Mouse (Mus musculus) forebrain, postnatal 0 days (tissue): ENCODE results near the gene Alppl2. TPM values are rescaled to one million over a fixed set of nuclear protein-coding genes. Genes with fewer than 3 reads are reported as not detected.

Experiments used
- ATAC-seq: fragments of 200-750 bp; cut with Nextera tagmentation; 2 replicates; pipeline ENCODE4 v1.8.0; 2017; ENCODE audit warnings: mild to moderate bottlenecking, moderate library complexity
- DNase-seq: peaks from one replicate; pipeline ENCODE4 v3.0.0-alpha.2; 2015
- H3K27ac ChIP-seq: fragments of 300-500 bp; sonication (generic); 2 replicates; pipeline ENCODE4 v1.5.1; 2014; ENCODE audit warnings: low read depth, mild to moderate bottlenecking, antibody characterized with exemption, low read length, moderate library complexity, mixed read lengths
- H3K27me3 ChIP-seq: fragments of 300-500 bp; sonication (generic); 2 replicates; pipeline ENCODE4 v1.6.1; 2014; ENCODE audit warnings: mild to moderate bottlenecking, low read length, mixed read lengths; ENCODE audit not compliant: insufficient read depth
- H3K36me3 ChIP-seq: fragments of 300-500 bp; sonication (generic); 2 replicates; pipeline ENCODE4 v1.6.1; 2014; ENCODE audit warnings: mild to moderate bottlenecking, moderate library complexity; ENCODE audit not compliant: insufficient read depth
- H3K4me1 ChIP-seq: fragments of 300-500 bp; sonication (generic); 2 replicates; pipeline ENCODE4 v1.6.1; 2014; ENCODE audit warnings: antibody characterized with exemption; ENCODE audit not compliant: insufficient read depth
- H3K4me2 ChIP-seq: fragments of 300-500 bp; sonication (generic); 2 replicates; pipeline ENCODE4 v1.6.1; 2014; ENCODE audit warnings: low read depth, mild to moderate bottlenecking, moderate library complexity
- H3K4me3 ChIP-seq: fragments of 300-500 bp; sonication (generic); 2 replicates; pipeline ENCODE4 v1.5.1; 2014; ENCODE audit warnings: low read depth, low read length, mixed read lengths
- H3K9ac ChIP-seq: fragments of 300-500 bp; sonication (generic); 2 replicates; pipeline ENCODE4 v1.6.1; 2014; ENCODE audit warnings: mild to moderate bottlenecking
- H3K9me3 ChIP-seq: fragments of 300-500 bp; sonication (generic); 2 replicates; pipeline ENCODE4 v1.6.1; 2016; ENCODE audit warnings: low read length
- CTCF ChIP-seq: sonication (generic); IDR thresholded peaks from 2 replicates; pipeline ENCODE4 v1.5.1; 2016; ENCODE audit warnings: antibody characterized with exemption, control low read depth, low read depth
- WGBS: fragments of 180-500 bp; shearing (Covaris S2); extraction: QIAGEN DNeasy Blood & Tissue Kit; methylation state at CpG from one replicate; pipeline ENCODE4 v1.1.7; 2014; 5-methylcytosine and 5-hydroxymethylcytosine counted together
- polyA plus RNA-seq: library from polyadenylated mRNA; unstranded; fragments of >200 nt; fragmentation: Nextera tagmentation; extraction: Ambion mirVana; gene quantifications from 2 replicates; pipeline ENCODE4 v1.2.1, GENCODE M21; 2015
- total RNA-seq: library from RNA; depleted of rRNA; stranded (reverse); fragments of >200 nt; gene quantifications from 2 replicates; pipeline ENCODE4 v1.2.3, GENCODE M21; 2014

Alppl2 gene
- total and polyA plus RNA-seq, 2 experiments from 2014 or later, result not detected

GRCm38 (mm10) chr1:87086964-87087363 is 2.8 kb downstream of the Alppl2 start:
- ATAC-seq (no peak), DNase-seq (no peak)
- no peak overlapping the region for H3K27ac ChIP-seq
- WGBS, result 81% methylated on average over 17 of the region's 17 CpGs
- H3K4me2 ChIP-seq, result no peak overlapping the region
- no peak overlapping the region for H3K4me3 ChIP-seq
- H3K27me3 ChIP-seq, result no peaks in the 10 kb centered on the region
- H3K9ac ChIP-seq, result no peak overlapping the region
- H3K36me3 ChIP-seq, result no peaks in the 10 kb centered on the region
- H3K4me1 ChIP-seq, result no peaks in the 10 kb centered on the region
- no peaks in the 10 kb centered on the region for H3K9me3 ChIP-seq
- TF ChIP-seq CTCF, result no peak

DNA sequence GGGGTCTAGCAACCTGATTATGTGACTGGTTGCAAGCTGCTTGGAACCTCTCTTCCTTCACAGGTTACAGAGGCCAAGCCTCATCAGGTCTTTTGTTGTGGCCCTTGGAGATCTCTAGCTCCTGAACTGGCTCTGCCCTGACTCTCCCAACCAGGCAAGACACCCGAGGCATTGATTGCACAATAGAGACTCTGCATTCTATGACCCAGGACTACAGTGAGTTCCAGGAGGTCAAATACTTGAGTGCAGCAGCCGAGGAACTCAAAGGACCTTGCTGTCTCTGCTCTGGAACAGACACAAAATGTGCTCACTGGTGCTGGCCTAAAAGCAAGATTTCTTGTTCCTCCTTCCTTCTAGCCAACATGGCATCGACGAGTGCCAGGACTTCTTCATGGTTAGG is 3.5 kb downstream of the Alppl2 start:
- Histone ChIP-seq H3K27me3 (no peaks in the 10 kb centered on the region), H3K9ac (no peak overlapping the region), H3K9me3 (no peaks in the 10 kb centered on the region), H3K27ac (no peak overlapping the region), H3K4me3 (no peak overlapping the region), H3K4me2 (no peak overlapping the region), H3K4me1 (no peaks in the 10 kb centered on the region), H3K36me3 (no peaks in the 10 kb centered on the region)
- WGBS, result 81% methylated on average over 4 of the region's 4 CpGs
- DNase-seq (no peak), ATAC-seq (no peak)
- TF ChIP-seq CTCF, result no peak

GRCm38 (mm10) chr1:87073776-87074175 is 16.0 kb downstream of the Alppl2 start:
- no peaks in the 10 kb centered on the region for H3K4me1 ChIP-seq
- H3K4me2 ChIP-seq, result no peak overlapping the region
- TF ChIP-seq CTCF, result no peak
- H3K9ac ChIP-seq, result no peak overlapping the region
- DNase-seq (no peak), ATAC-seq (no peak)
- H3K36me3 ChIP-seq, result no peaks in the 10 kb centered on the region
- H3K9me3 ChIP-seq, result no peaks in the 10 kb centered on the region
- no peaks in the 10 kb centered on the region for H3K27me3 ChIP-seq
- no peak overlapping the region for H3K4me3 ChIP-seq
- WGBS, result 86% methylated on average over 8 of the region's 8 CpGs
- H3K27ac ChIP-seq, result no peak overlapping the region

GRCm38 (mm10) chr1:87070720-87071119 is 19.0 kb downstream of the Alppl2 start:
- no peak for ATAC-seq
- no peaks in the 10 kb centered on the region for H3K4me1 ChIP-seq
- H3K9ac ChIP-seq, result no peak overlapping the region
- H3K27me3 ChIP-seq, result no peaks in the 10 kb centered on the region
- no peak for DNase-seq
- H3K27ac ChIP-seq, result no peak overlapping the region
- no peak overlapping the region for H3K4me3 ChIP-seq
- H3K4me2 ChIP-seq, result no peak overlapping the region
- no peaks in the 10 kb centered on the region for H3K9me3 ChIP-seq
- WGBS, result 51% methylated on average over 16 of the region's 16 CpGs
- H3K36me3 ChIP-seq, result no peaks in the 10 kb centered on the region
- TF ChIP-seq CTCF, result peak; percentile 45

DNA sequence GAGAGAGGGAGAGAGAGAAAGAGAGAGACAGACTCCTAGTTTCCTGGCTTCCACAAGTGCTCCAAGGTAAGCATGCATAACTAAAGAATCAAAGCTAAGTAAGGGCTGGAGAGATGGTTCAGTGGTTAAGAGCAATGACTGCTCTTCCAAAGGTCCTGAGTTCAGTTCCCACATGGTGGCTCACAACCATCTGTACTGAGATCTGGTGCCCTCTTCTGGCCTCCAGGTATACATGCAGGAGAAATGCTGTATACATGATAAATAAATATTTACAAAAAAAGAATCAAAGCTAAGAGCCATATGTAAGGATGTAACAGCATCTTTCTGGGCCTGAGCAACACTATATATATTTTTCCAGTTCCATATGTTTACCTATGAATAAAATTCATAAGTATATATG is 28.8 kb downstream of the Alppl2 start:
- Histone ChIP-seq H3K27me3 (no peaks in the 10 kb centered on the region), H3K4me2 (no peak overlapping the region), H3K27ac (no peak overlapping the region), H3K9me3 (no peaks in the 10 kb centered on the region), H3K36me3 (no peaks in the 10 kb centered on the region), H3K9ac (no peak overlapping the region), H3K4me3 (no peak overlapping the region), H3K4me1 (no peaks in the 10 kb centered on the region)
- peak; percentile 21; the same call in 1 of the 2 replicates for TF ChIP-seq CTCF
- ATAC-seq, result no peak
- DNase-seq, result no peak

- no peak for DNase-seq
Observed at GRCm38 (mm10) chr1:87059042-87059665, 30.6 kb downstream of the Alppl2 start.

DNA sequence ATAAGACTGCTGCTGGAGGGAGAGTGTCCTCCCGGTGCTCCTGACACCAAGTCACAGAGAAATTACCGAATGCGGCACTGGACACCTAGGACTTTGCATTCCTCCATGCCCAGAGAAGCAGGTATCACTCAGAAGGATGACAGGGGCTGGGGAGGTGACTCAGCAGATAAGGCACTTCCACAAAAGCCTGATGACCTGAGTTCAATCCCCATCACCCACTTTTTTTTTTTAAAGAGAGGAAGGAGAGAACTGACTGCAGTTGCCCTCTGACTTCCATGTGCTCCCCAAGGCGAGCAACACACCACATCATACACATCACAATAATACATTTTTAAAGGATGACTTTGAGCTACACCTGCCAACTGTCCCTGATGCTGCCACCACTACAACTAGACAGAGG is 32.7 kb downstream of the Alppl2 start:
- no peak for TF ChIP-seq CTCF
- H3K36me3 ChIP-seq, result no peaks in the 10 kb centered on the region
- WGBS, result 72% methylated on average over 4 of the region's 4 CpGs
- H3K4me2 ChIP-seq, result no peak overlapping the region
- H3K27ac ChIP-seq, result no peak overlapping the region
- no peak overlapping the region for H3K9ac ChIP-seq
- no peaks in the 10 kb centered on the region for H3K27me3 ChIP-seq
- no peak overlapping the region for H3K4me3 ChIP-seq
- no peaks in the 10 kb centered on the region for H3K9me3 ChIP-seq
- ATAC-seq (no peak), DNase-seq (no peak)
- no peaks in the 10 kb centered on the region for H3K4me1 ChIP-seq

More at GRCm38 (mm10) chr1:87059042-87059665, 30.6 kb downstream of the Alppl2 start:
- H3K9me3 ChIP-seq, result no peaks in the 10 kb centered on the region
- H3K4me2 ChIP-seq, result no peak overlapping the region
- TF ChIP-seq CTCF, result no peak
- WGBS, result 78% methylated on average over 8 of the region's 8 CpGs
- H3K9ac ChIP-seq, result no peak overlapping the region
- no peaks in the 10 kb centered on the region for H3K4me1 ChIP-seq
- no peak overlapping the region for H3K4me3 ChIP-seq
- H3K27me3 ChIP-seq, result no peaks in the 10 kb centered on the region
- no peak for ATAC-seq
- no peak overlapping the region for H3K27ac ChIP-seq
- H3K36me3 ChIP-seq, result no peaks in the 10 kb centered on the region
